Mouse (Mus musculus) gastrocnemius, postnatal 4 days (tissue): ENCODE measurements at regions not wholly inside any gene's neighbourhood (a gene's known extent, or its start where the extent isn't known, plus 50 kb on each side); places are given as distances from the start of the nearest gene placed in this dataset.
"Not testable (repeated sequence)": the region's sequence is repeated elsewhere in the genome, so short reads cannot be mapped to it uniquely, and the experiment has no call there.

ENCODE experiments used
- DNase-seq, 2 experiments: peaks; one replicate each; pipeline ENCODE4 v3.0.0; 2021 to 2022; ENCODE audit warnings: low spot score in 2 of 2, mixed read lengths in 2 of 2

GRCm38 (mm10) chr9:84461441-84461840, 536.5 kb downstream of the Bckdhb start:
- DNase-seq, result no peak

- DNase-seq, result peak in 1 of 2 experiments; percentile 12
These were observed 541.8 kb downstream of the Bckdhb start for GRCm38 (mm10) chr9:84466741-84467140.

DNA sequence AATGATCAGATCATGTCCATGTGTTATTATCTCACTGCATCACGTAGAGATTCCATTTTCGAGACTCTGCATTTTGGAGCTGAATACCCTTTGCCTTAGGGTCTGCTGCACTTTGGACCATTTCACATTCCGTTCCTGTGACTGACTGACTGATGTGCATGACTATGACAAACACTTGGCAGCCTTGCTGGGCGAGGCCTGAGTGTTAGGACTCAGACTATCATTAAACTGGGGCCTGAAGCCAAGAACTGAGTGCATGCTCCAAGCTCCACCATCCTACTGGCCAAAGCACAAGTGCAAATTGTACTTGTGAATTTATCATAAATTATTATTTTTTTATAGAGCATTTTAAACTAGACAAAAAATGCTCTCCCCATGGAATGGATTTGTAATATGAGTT, 547.8 kb downstream of the Bckdhb start:
- DNase-seq, result peak in 1 of 2 experiments; percentile 30

- no peak for DNase-seq
These were observed 551.0 kb downstream of the Bckdhb start for GRCm38 (mm10) chr9:84475906-84476305.

GRCm38 (mm10) chr9:84499507-84499906, 574.6 kb downstream of the Bckdhb start:
- DNase-seq, result no peak

GRCm38 (mm10) chr9:84502981-84503380, 578.0 kb downstream of the Bckdhb start:
- not testable (repeated sequence) for DNase-seq

- DNase-seq, result no peak
These were observed 592.1 kb downstream of the Bckdhb start for GRCm38 (mm10) chr9:84517064-84517463.

- no peak for DNase-seq
These were observed 620.5 kb downstream of the Bckdhb start for GRCm38 (mm10) chr9:84545431-84545830.

- no peak for DNase-seq
These were observed 623.2 kb downstream of the Bckdhb start for GRCm38 (mm10) chr9:84548012-84548660.

DNA sequence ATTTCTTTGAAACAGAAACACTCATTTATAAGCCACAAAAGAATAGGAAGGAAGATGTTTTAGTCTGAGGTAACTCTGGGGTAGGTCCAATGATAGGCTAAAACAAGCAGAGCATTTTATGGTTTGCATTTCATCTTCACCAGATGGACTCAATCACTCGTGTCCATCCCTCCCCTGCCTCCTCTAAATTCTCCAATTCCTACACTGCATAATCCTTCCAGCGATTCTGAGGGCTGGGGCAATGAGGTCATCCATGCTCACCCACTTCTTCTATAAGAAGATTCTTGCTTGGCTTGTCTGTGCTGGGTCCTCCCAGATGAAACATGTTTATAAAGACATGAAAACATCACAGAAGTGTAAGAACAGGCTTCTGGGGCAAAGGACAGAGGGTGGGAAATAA, 630.3 kb downstream of the Bckdhb start:
- no peak for DNase-seq

GRCm38 (mm10) chr9:84556261-84556844, 631.4 kb downstream of the Bckdhb start:
- DNase-seq, result no peak

DNA sequence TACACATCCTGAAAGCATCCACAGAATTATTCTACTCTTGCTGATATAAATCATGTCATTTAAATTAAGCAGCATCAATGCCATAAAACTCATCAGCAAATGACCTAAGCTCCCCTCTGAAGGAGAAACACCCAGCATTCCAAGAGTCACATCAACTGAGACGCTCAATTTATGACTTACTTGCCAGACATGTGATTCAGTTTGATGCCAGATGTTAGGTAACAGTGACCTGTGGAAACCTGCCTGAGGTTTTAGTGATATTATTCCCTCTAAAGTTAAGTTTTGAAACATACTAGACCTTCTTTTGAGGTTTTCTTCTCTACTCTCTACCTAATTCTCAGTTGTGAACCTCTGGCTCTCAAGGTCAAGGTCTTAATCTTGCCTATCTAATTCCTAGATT, 633.4 kb downstream of the Bckdhb start:
- no peak for DNase-seq

- no peak for DNase-seq
These were observed 644.6 kb downstream of the Bckdhb start for GRCm38 (mm10) chr9:84569533-84569932.

DNA sequence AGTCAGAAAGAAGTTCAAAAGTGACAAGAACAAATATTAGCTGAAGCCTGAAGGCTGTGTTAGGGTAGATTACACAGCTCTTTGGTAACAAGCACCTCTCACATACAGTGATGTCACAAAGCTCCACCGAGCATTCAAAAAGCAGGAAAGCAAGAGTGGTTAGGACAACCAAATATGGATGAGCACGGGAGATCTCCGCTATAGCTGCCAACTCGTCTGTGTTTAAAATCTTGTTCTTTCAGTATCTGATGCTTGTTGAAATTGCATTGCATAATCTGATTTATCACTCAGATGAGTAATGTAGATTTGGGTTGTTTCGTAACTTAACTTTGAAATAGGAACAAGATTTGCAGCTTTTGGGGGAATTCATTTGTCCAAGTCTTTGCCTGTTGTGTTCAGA, 652.8 kb downstream of the Bckdhb start:
- no peak for DNase-seq

DNA sequence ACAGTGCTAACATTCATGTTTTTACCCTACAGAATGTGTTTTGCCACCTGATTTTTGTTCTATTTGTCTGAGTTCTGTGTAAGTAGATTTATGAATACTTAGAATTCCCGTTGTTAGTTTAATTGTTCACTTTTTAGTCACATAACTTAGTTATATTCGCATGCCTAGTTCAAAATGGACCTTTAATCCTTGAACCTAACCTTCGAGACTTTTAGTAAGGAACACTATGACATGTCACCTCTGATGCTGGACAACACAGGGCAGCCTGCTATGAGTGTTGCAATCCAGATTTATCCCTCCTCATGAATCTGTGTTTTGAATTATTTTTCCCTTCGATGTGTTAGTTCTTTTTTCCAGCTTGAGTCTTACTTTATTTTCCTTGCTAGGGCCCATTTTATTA, 662.8 kb downstream of the Bckdhb start:
- DNase-seq, result no peak

- DNase-seq, result no peak
These were observed 669.8 kb downstream of the Bckdhb start for GRCm38 (mm10) chr9:84594724-84595123.
